Mouse (Mus musculus) midbrain, postnatal 0 days (tissue): ENCODE measurements around the gene Ccl6. TPM values are rescaled to one million over a fixed set of nuclear protein-coding genes. Genes with fewer than 3 reads are reported as not detected.
"Not testable (repeated sequence)": the region's sequence is repeated elsewhere in the genome, so short reads cannot be mapped to it uniquely, and the experiment has no call there.

Source experiments
- ATAC-seq: fragments of 200-750 bp; cut with Nextera tagmentation; 2 replicates; pipeline ENCODE4 v1.8.0; 2017; ENCODE audit warnings: moderate number of reproducible peaks, mild to moderate bottlenecking, moderate TSS enrichment, moderate library complexity; ENCODE audit not compliant: low FRiP score
- DNase-seq: peaks from one replicate; pipeline ENCODE4 v3.0.0-alpha.2; 2015; ENCODE audit warnings: low spot score
- H3K27ac ChIP-seq: fragments of 300-500 bp; sonication (generic); 2 replicates; pipeline ENCODE4 v1.5.1; 2014; ENCODE audit warnings: low read depth, mild to moderate bottlenecking, low read length, mixed read lengths
- H3K27me3 ChIP-seq: fragments of 300-500 bp; sonication (generic); 2 replicates; pipeline ENCODE4 v1.6.1; 2014; ENCODE audit warnings: low read length, control low read depth, mixed read lengths; ENCODE audit not compliant: insufficient read depth
- H3K36me3 ChIP-seq: fragments of 300-500 bp; sonication (generic); 2 replicates; pipeline ENCODE4 v1.6.1; 2014; ENCODE audit warnings: low read length, control low read depth, mixed read lengths; ENCODE audit not compliant: insufficient read depth
- H3K4me1 ChIP-seq: fragments of 300-500 bp; sonication (generic); 2 replicates; pipeline ENCODE4 v1.6.1; 2014; ENCODE audit warnings: mild to moderate bottlenecking, control low read depth, antibody characterized with exemption, low read length, mixed read lengths; ENCODE audit not compliant: insufficient read depth
- H3K4me2 ChIP-seq: fragments of 300-500 bp; sonication (generic); 2 replicates; pipeline ENCODE4 v1.6.1; 2014; ENCODE audit warnings: low read depth, mild to moderate bottlenecking, low read length, mixed read lengths; ENCODE audit not compliant: poor library complexity, severe bottlenecking
- H3K4me3 ChIP-seq: fragments of 300-500 bp; sonication (generic); 2 replicates; pipeline ENCODE4 v1.5.1; 2014; ENCODE audit warnings: low read depth, mild to moderate bottlenecking, low read length, moderate library complexity
- H3K9ac ChIP-seq: fragments of 300-500 bp; sonication (generic); replicated peaks from 2 replicates; pipeline ENCODE4 v1.6.1; 2014; ENCODE audit warnings: mild to moderate bottlenecking, low read length, moderate library complexity, mixed read lengths; ENCODE audit not compliant: poor library complexity, severe bottlenecking
- H3K9me3 ChIP-seq: fragments of 300-500 bp; sonication (generic); 2 replicates; pipeline ENCODE4 v1.6.1; 2016; ENCODE audit warnings: low read length, control low read depth
- CTCF ChIP-seq: IDR thresholded peaks from 2 replicates; pipeline ENCODE4 v1.5.1; 2016; ENCODE audit warnings: antibody characterized with exemption, mild to moderate bottlenecking
- whole genome bisulfite sequencing: fragments of 180-500 bp; shearing (Covaris S2); extraction: QIAGEN DNeasy Blood & Tissue Kit; methylation state at CpG from one replicate; pipeline ENCODE4 v1.1.7; 2014; 5-methylcytosine and 5-hydroxymethylcytosine counted together
- polyA plus RNA-seq: library from polyadenylated mRNA; unstranded; fragments of >200 nt; fragmentation: Nextera tagmentation; extraction: Ambion mirVana; gene quantifications from 2 replicates; pipeline ENCODE4 v1.2.1, GENCODE M21; 2015
- total RNA-seq: library from RNA; depleted of rRNA; stranded (reverse); fragments of >200 nt; gene quantifications from 2 replicates; pipeline ENCODE4 v1.2.3, GENCODE M21; 2014

Ccl6 gene
- total and polyA plus RNA-seq, 2 experiments from 2014 or later, result 1.8 to 3.6 TPM

DNA sequence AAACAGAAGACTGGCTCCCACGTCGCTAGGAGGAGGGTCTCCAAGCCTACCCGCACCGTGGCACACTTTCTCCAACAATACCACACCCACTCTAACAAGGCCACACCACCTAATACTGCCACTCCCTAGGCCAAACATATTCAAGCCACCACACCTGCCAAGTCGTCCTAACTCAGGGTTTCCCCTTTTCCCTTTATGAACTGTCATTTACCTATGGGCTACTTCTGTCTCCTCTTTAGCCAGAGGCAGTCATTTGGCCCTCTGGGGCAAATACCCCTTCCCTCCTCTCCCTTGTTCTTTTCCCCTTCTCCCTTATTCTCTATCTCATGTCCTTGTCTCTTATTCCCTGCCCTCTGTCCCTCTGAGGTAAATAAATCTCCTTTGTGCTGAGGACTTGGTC, 41.2 kb downstream of the Ccl6 start:
- H3K4me3 ChIP-seq, result no peak overlapping the region
- no peaks in the 10 kb centered on the region for H3K9me3 ChIP-seq
- no peaks in the 10 kb centered on the region for H3K4me1 ChIP-seq
- no peaks in the 10 kb centered on the region for H3K27me3 ChIP-seq
- H3K9ac ChIP-seq, result no peak overlapping the region
- H3K4me2 ChIP-seq, result no peak overlapping the region
- 87% methylated on average over 5 of the region's 5 CpGs for WGBS
- H3K27ac ChIP-seq, result no peak overlapping the region
- H3K36me3 ChIP-seq, result no peaks in the 10 kb centered on the region
- DNase-seq (no peak), ATAC-seq (no peak)
- TF ChIP-seq CTCF, result no peak

DNA sequence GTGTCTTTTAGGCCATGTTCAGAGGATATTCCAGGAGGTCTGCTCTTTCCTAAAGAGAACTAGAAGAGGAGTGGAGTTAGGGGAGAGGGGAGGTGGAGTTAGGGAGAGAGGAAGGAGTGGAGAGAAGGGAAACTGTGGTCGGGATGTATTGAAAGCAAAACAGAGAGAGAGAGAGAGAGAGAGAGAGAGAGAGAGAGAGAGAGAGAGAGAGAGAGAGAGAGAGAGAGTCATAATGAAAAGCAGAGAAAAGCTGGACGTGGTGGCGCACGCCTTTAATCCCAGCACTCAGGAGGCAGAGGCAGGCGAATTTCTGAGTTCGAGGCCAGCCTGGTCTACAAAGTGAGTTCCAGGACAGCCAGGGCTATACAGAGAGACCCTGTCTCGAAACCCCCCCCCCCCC, 41.9 kb downstream of the Ccl6 start:
- H3K4me3 ChIP-seq, H3K36me3 ChIP-seq, H3K9me3 ChIP-seq, H3K4me1 ChIP-seq, H3K27ac ChIP-seq, H3K27me3 ChIP-seq, H3K9ac ChIP-seq, H3K4me2 ChIP-seq, ATAC-seq, DNase-seq: not testable (repeated sequence)
- WGBS, result 83% methylated on average over 7 of the region's 7 CpGs

DNA sequence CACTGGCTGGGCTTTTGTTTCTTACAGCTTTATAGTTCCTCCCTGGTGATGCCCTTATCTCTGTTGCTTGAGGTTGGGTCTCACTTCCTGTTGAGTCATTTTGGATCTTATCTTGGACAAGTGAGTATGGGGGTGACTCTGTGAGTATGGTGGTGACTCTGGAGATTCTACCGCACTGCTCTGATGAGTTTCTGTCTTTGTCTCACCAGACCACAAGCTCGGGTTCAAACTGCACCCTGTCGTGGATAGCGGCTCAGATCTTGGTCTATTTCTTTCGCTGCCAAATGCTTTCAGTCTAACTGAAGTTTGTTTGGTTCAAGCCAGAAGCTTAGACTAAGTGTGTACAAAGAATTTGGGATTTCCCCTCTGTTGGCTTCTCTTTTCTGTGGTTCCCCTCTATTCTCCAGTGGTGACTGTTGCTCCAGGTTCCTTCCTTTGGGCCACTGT, 42.7 kb downstream of the Ccl6 start:
- Histone ChIP-seq H3K4me3 (no peak overlapping the region), H3K4me1 (no peaks in the 10 kb centered on the region), H3K9me3 (no peaks in the 10 kb centered on the region), H3K36me3 (no peaks in the 10 kb centered on the region), H3K9ac (no peak overlapping the region), H3K27ac (no peak overlapping the region), H3K4me2 (no peak overlapping the region), H3K27me3 (no peaks in the 10 kb centered on the region)
- TF ChIP-seq CTCF, result no peak
- no peak for ATAC-seq
- no peak for DNase-seq
- 91% methylated on average over 5 of the region's 5 CpGs for WGBS

DNA sequence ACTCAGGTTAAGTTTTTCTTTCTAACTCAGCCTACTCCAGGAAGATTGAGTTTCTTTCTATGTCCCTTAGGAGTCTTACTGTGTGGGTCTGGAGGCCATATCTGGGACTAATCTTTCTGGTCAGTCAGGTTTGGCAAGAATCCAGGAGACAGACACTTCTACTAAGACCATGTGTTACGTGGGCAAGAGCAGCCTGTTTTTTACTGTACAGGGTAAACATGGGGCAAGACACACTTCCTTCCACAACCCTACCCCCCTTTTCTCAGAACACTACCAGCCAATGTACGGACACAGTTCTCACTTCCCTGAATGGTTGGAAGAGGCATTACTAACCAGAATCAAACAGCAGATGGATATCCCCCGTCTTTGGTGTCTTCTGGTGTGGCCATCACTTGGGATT, 48.7 kb downstream of the Ccl6 start:
- no peaks in the 10 kb centered on the region for H3K36me3 ChIP-seq

DNA sequence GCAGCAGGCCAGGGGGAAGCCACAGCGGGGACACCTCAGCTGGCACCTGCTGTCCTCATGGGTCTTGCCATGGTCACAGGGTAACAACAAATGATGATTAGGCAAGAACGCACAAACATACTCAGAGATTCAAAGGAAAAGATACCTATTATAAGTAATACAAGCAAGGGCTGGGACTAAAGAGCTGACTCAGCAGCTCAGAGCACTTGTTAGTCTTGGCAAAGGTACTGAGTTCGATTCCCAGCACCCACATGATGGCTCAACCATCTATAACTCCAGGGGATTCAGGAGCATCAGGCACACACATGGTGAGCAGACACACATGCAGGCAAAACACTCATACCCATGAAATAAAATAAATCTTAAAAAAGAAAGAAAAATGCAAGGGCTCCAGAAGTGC, 51.5 kb downstream of the Ccl6 start:
- Histone ChIP-seq H3K4me1 (no peaks in the 10 kb centered on the region), H3K27ac (no peak overlapping the region), H3K4me3 (no peak overlapping the region), H3K36me3 (no peaks in the 10 kb centered on the region), H3K9me3 (no peaks in the 10 kb centered on the region), H3K27me3 (no peaks in the 10 kb centered on the region), H3K4me2 (no peak overlapping the region), H3K9ac (no peak overlapping the region)
- WGBS, result 82% methylated on average over 3 of the region's 3 CpGs
- no peak for DNase-seq
- no peak for ATAC-seq
- TF ChIP-seq CTCF, result no peak

More for the DNA sequence above, 48.7 kb downstream of the Ccl6 start:
- H3K9me3 ChIP-seq, result no peaks in the 10 kb centered on the region
- no peaks in the 10 kb centered on the region for H3K27me3 ChIP-seq
- TF ChIP-seq CTCF, result no peak
- no peak overlapping the region for H3K27ac ChIP-seq
- ATAC-seq (no peak), DNase-seq (no peak)
- WGBS, result 70% methylated on average over 3 of the region's 3 CpGs
- no peak overlapping the region for H3K9ac ChIP-seq
- H3K4me1 ChIP-seq, result no peaks in the 10 kb centered on the region
- no peak overlapping the region for H3K4me3 ChIP-seq
- no peak overlapping the region for H3K4me2 ChIP-seq

DNA sequence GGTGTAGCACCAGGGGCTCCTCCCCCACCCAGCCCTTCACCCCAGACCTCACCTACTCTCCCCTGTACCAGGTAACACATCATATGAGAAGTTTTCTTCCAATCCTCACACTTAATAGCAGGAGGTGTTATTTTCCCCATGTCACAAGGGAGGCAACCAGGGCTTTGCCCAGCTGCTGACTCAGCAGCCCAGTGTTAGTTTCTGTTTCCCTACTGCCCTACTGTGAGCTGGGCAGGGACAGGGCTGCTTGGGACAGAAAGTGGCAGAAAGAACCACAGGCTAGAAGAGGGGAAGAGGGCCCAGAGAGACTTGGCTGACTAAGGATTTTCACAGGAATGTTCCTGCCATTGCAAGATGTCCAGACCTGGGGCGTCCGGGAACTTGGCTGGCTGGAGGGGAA, 52.0 kb downstream of the Ccl6 start:
- WGBS, result 90% methylated on average over 2 of the region's 2 CpGs
- Histone ChIP-seq H3K9me3 (no peaks in the 10 kb centered on the region), H3K9ac (no peak overlapping the region), H3K4me1 (no peaks in the 10 kb centered on the region), H3K4me2 (no peak overlapping the region), H3K27ac (no peak overlapping the region), H3K4me3 (no peak overlapping the region), H3K36me3 (no peaks in the 10 kb centered on the region), H3K27me3 (no peaks in the 10 kb centered on the region)
- no peak for TF ChIP-seq CTCF
- ATAC-seq (no peak), DNase-seq (no peak)
